Mouse (Mus musculus): ENCODE measurements around the gene Rpl36. TPM values are rescaled to one million over a fixed set of nuclear protein-coding genes. Genes with fewer than 3 reads are reported as not detected.
"Not testable (repeated sequence)": the region's sequence is repeated elsewhere in the genome, so short reads cannot be mapped to it uniquely, and the experiment has no call there.

Rpl36 gene
- polyA plus RNA-seq, 1 experiment from 2014 or later, result 1,263 TPM

GRCm38 (mm10) chr17:56604422-56604821 is 8.8 kb upstream of the Rpl36 start:
- no peak overlapping the region for H3K4me2 ChIP-seq (replicated peaks)
- no peak overlapping the region for H3K27ac ChIP-seq
- H3K9ac ChIP-seq, result no peak overlapping the region
- H3K36me3 ChIP-seq (replicated peaks; ENCODE audit: control insufficient read depth, insufficient read depth), result peaks cover 88% of the 10 kb centered on the region
- H3K4me1 ChIP-seq (replicated peaks; ENCODE audit: control insufficient read depth, insufficient read depth, low read length), result peaks cover 9% of the 10 kb centered on the region
- WGBS, result 94% methylated on average over 3 of the region's 3 CpGs
- DNase-seq (ENCODE audit: low spot score) (no peak), ATAC-seq (ENCODE audit: low FRiP score) (no peak)
- no peak overlapping the region for H3K4me3 ChIP-seq (replicated peaks; ENCODE audit: low read length)
- H3K9me3 ChIP-seq (ENCODE audit: control insufficient read depth, low read length), result no peaks in the 10 kb centered on the region
- no peaks in the 10 kb centered on the region for H3K27me3 ChIP-seq (ENCODE audit: control insufficient read depth, insufficient read depth, low read length)

- Histone ChIP-seq H3K9me3 (ENCODE audit: control insufficient read depth, low read length) (no peaks in the 10 kb centered on the region), H3K9ac (no peak overlapping the region), H3K27me3 (ENCODE audit: control insufficient read depth, insufficient read depth, low read length) (no peaks in the 10 kb centered on the region), H3K4me1 (replicated peaks; ENCODE audit: control insufficient read depth, insufficient read depth, low read length) (peaks cover 14% of the 10 kb centered on the region), H3K4me2 (replicated peaks) (no peak overlapping the region), H3K36me3 (replicated peaks; ENCODE audit: control insufficient read depth, insufficient read depth) (peaks cover 78% of the 10 kb centered on the region), H3K27ac (no peak overlapping the region), H3K4me3 (replicated peaks; ENCODE audit: low read length) (no peak overlapping the region)
- ATAC-seq (ENCODE audit: low FRiP score) (no peak), DNase-seq (ENCODE audit: low spot score) (no peak)
- WGBS, result 89% methylated on average over 9 of the region's 9 CpGs
Observed at GRCm38 (mm10) chr17:56605431-56605830, 7.8 kb upstream of the Rpl36 start.

- no peaks in the 10 kb centered on the region for H3K9me3 ChIP-seq (ENCODE audit: control insufficient read depth, low read length)
- no peak overlapping the region for H3K27ac ChIP-seq
- H3K27me3 ChIP-seq (ENCODE audit: control insufficient read depth, insufficient read depth, low read length), result no peaks in the 10 kb centered on the region
- peaks cover 56% of the 10 kb centered on the region for H3K36me3 ChIP-seq (replicated peaks; ENCODE audit: control insufficient read depth, insufficient read depth)
- no peak overlapping the region for H3K4me3 ChIP-seq (replicated peaks; ENCODE audit: low read length)
- H3K4me1 ChIP-seq (replicated peaks; ENCODE audit: control insufficient read depth, insufficient read depth, low read length), result peaks cover 15% of the 10 kb centered on the region
- 82% methylated on average over 3 of the region's 3 CpGs for WGBS
- ATAC-seq (ENCODE audit: low FRiP score), result no peak
- DNase-seq (ENCODE audit: low spot score), result no peak
- H3K4me2 ChIP-seq (replicated peaks), result no peak overlapping the region
- H3K9ac ChIP-seq, result no peak overlapping the region
Observed at GRCm38 (mm10) chr17:56607521-56608062, 5.6 kb upstream of the Rpl36 start.

- no peaks in the 10 kb centered on the region for H3K9me3 ChIP-seq (ENCODE audit: control insufficient read depth, low read length)
- H3K27me3 ChIP-seq (ENCODE audit: control insufficient read depth, insufficient read depth, low read length), result no peaks in the 10 kb centered on the region
- peak overlapping the region; percentile 66 for H3K4me3 ChIP-seq (replicated peaks; ENCODE audit: low read length)
- peak overlapping the region; percentile 82 for H3K9ac ChIP-seq
- WGBS, result 55% methylated on average over 5 of the region's 5 CpGs
- peaks cover 45% of the 10 kb centered on the region for H3K36me3 ChIP-seq (replicated peaks; ENCODE audit: control insufficient read depth, insufficient read depth)
- ATAC-seq (ENCODE audit: low FRiP score), result no peak
- DNase-seq (ENCODE audit: low spot score), result no peak
- H3K27ac ChIP-seq, result peak overlapping the region; percentile 82
- H3K4me1 ChIP-seq (replicated peaks; ENCODE audit: control insufficient read depth, insufficient read depth, low read length), result peaks cover 15% of the 10 kb centered on the region
- H3K4me2 ChIP-seq (replicated peaks), result peak overlapping the region; percentile 77
Observed at GRCm38 (mm10) chr17:56608699-56609098, 4.5 kb upstream of the Rpl36 start.

GRCm38 (mm10) chr17:56609452-56610171 is 3.6 kb upstream of the Rpl36 start, which contains the start of gene 2410015M20Rik:
Gene 2410015M20Rik (minus strand): TSS chr17:56609771.
- Histone ChIP-seq H3K27ac (peak within 1 kb of the TSS; percentile 82), H3K4me1 (replicated peaks; ENCODE audit: control insufficient read depth, insufficient read depth, low read length) (peaks cover 20% of the 10 kb centered on the region), H3K4me2 (replicated peaks) (peak within 1 kb of the TSS; percentile 77), H3K36me3 (replicated peaks; ENCODE audit: control insufficient read depth, insufficient read depth) (peaks cover 41% of the 10 kb centered on the region), H3K4me3 (replicated peaks; ENCODE audit: low read length) (peak within 1 kb of the TSS; percentile 66), H3K27me3 (ENCODE audit: control insufficient read depth, insufficient read depth, low read length) (no peaks in the 10 kb centered on the region), H3K9me3 (ENCODE audit: control insufficient read depth, low read length) (no peaks in the 10 kb centered on the region), H3K9ac (peak within 1 kb of the TSS; percentile 82)
- under 1% methylated on average over 44 of the region's 44 CpGs for WGBS
- ATAC-seq (ENCODE audit: low FRiP score) (peak; percentile 88), DNase-seq (ENCODE audit: low spot score) (peak; percentile 95)

GRCm38 (mm10) chr17:56611323-56611722 is 1.9 kb upstream of the Rpl36 start:
- Histone ChIP-seq H3K36me3 (replicated peaks; ENCODE audit: control insufficient read depth, insufficient read depth) (peaks cover 40% of the 10 kb centered on the region), H3K9ac (no peak overlapping the region), H3K4me1 (replicated peaks; ENCODE audit: control insufficient read depth, insufficient read depth, low read length) (peaks cover 26% of the 10 kb centered on the region), H3K9me3 (ENCODE audit: control insufficient read depth, low read length) (no peaks in the 10 kb centered on the region), H3K4me3 (replicated peaks; ENCODE audit: low read length) (no peak overlapping the region), H3K27ac (no peak overlapping the region), H3K27me3 (ENCODE audit: control insufficient read depth, insufficient read depth, low read length) (no peaks in the 10 kb centered on the region), H3K4me2 (replicated peaks) (no peak overlapping the region)
- DNase-seq (ENCODE audit: low spot score) (no peak), ATAC-seq (ENCODE audit: low FRiP score) (no peak)
- 66% methylated on average over 2 of the region's 2 CpGs for WGBS

- no peaks in the 10 kb centered on the region for H3K27me3 ChIP-seq (ENCODE audit: control insufficient read depth, insufficient read depth, low read length)
- 20% methylated on average over 14 of the region's 14 CpGs for whole genome bisulfite sequencing
- DNase-seq (ENCODE audit: low spot score) (no peak), ATAC-seq (ENCODE audit: low FRiP score) (no peak)
- no peak overlapping the region for H3K27ac ChIP-seq
- H3K36me3 ChIP-seq (replicated peaks; ENCODE audit: control insufficient read depth, insufficient read depth), result peaks cover 40% of the 10 kb centered on the region
- H3K4me2 ChIP-seq (replicated peaks), result no peak overlapping the region
- H3K9ac ChIP-seq, result no peak overlapping the region
- no peaks in the 10 kb centered on the region for H3K9me3 ChIP-seq (ENCODE audit: control insufficient read depth, low read length)
- no peak overlapping the region for H3K4me3 ChIP-seq (replicated peaks; ENCODE audit: low read length)
- H3K4me1 ChIP-seq (replicated peaks; ENCODE audit: control insufficient read depth, insufficient read depth, low read length), result peaks cover 26% of the 10 kb centered on the region
Observed at GRCm38 (mm10) chr17:56611861-56612564, 1.2 kb upstream of the Rpl36 start.

- not testable (repeated sequence) for ATAC-seq (ENCODE audit: low FRiP score); H3K27ac ChIP-seq; H3K4me3 ChIP-seq (replicated peaks; ENCODE audit: low read length); DNase-seq (ENCODE audit: low spot score); H3K4me2 ChIP-seq (replicated peaks); H3K9ac ChIP-seq; H3K9me3 ChIP-seq (ENCODE audit: control insufficient read depth, low read length); H3K27me3 ChIP-seq (ENCODE audit: control insufficient read depth, insufficient read depth, low read length)
- Histone ChIP-seq H3K4me1 (replicated peaks; ENCODE audit: control insufficient read depth, insufficient read depth, low read length) (peaks cover 26% of the 10 kb centered on the region), H3K36me3 (replicated peaks; ENCODE audit: control insufficient read depth, insufficient read depth) (peaks cover 39% of the 10 kb centered on the region)
- 83% methylated on average over 10 of the region's 10 CpGs for WGBS
Observed at GRCm38 (mm10) chr17:56612565-56612939, 664 bp upstream of the Rpl36 start.

GRCm38 (mm10) chr17:56613893-56614292 is 677 bp downstream of the Rpl36 start:
- not testable (repeated sequence) for H3K9me3 ChIP-seq (ENCODE audit: control insufficient read depth, low read length)
- H3K4me1 ChIP-seq (replicated peaks; ENCODE audit: control insufficient read depth, insufficient read depth, low read length), result peaks cover 18% of the 10 kb centered on the region

More at GRCm38 (mm10) chr17:56613893-56614292, 677 bp downstream of the Rpl36 start:
- peaks cover 45% of the 10 kb centered on the region for H3K36me3 ChIP-seq (replicated peaks; ENCODE audit: control insufficient read depth, insufficient read depth)
- under 1% methylated on average over 26 of the region's 26 CpGs for WGBS
- H3K4me2 ChIP-seq (replicated peaks), result peak overlapping the region; percentile 60
- peak overlapping the region; percentile 69 for H3K9ac ChIP-seq
- not testable (repeated sequence) for DNase-seq (ENCODE audit: low spot score); ATAC-seq (ENCODE audit: low FRiP score); H3K27me3 ChIP-seq (ENCODE audit: control insufficient read depth, insufficient read depth, low read length)
- peak overlapping the region; percentile 91 for H3K27ac ChIP-seq
- peak overlapping the region; percentile 74 for H3K4me3 ChIP-seq (replicated peaks; ENCODE audit: low read length)

All from hindbrain, embryonic 14.5 days (tissue).